11 mouse cellular contexts compared by ENCODE assay signal in the genomic region with DNA sequence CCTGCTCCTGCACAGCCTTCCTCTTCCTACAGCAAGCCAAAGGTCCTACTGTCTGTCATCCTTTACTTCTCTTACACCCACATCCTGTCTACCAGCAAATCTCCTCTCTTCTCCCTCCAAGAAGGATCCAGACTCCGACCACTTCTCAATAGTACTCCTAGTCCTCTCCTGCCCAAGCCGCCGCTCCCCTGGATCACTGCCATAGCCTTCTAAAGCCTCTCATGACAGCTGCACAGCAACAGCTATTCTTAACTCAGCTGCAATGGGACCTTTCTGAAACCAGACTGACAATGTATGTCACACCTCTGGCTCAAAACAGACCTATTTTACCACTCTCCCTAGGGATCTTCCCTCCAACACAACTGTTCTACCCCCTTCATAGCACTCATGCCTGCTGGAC. TPM values are rescaled to one million over a fixed set of nuclear protein-coding genes. Genes with fewer than 3 reads are reported as not detected.
DNase-seq lines count a peak whose midpoint lies in the region; ATAC-seq and TF ChIP-seq lines count a peak whose summit lies in the region.
"Had no signal": no experiment of that assay in that cellular context is flagged by ENCODE, and none has a peak within 500 bp of the region (broad histone marks: within the 10 kb centered on the region; RNA-seq: fewer than 3 reads in every experiment).

No protein-coding gene starts in this region.

- H3K4me1 ChIP-seq in heart, postnatal 0 days (ENCODE audit: control insufficient read depth, insufficient read depth), result peaks cover 49% of the 10 kb centered on the region

- TF ChIP-seq EP300 in heart, postnatal 0 days (IDR thresholded peaks at IDR 0.05; ENCODE audit: low read depth), result no peak

- no peaks in the 10 kb centered on the region for H3K9me3 ChIP-seq in heart, postnatal 0 days (replicated peaks; ENCODE audit: control insufficient read depth, low read length)

- no peak for TF ChIP-seq CTCF in heart, postnatal 0 days (IDR thresholded peaks at IDR 0.05; ENCODE audit: low read depth)

- H3K27me3 ChIP-seq in heart, postnatal 0 days (ENCODE audit: control insufficient read depth, insufficient read depth, low read length), result no peaks in the 10 kb centered on the region

- H3K9ac ChIP-seq in heart, postnatal 0 days (replicated peaks; ENCODE audit: low read depth, low read length), result no peak overlapping the region

- 5% methylated on average over 3 of the region's 3 CpGs for WGBS in heart, postnatal 0 days

- H3K36me3 ChIP-seq in heart, postnatal 0 days (replicated peaks; ENCODE audit: control insufficient read depth, insufficient read depth, low read length), result no peaks in the 10 kb centered on the region

- H3K27ac ChIP-seq in heart, postnatal 0 days (ENCODE audit: low read depth), result peak overlapping the region; percentile 65

- peak overlapping the region; percentile 36 for H3K4me2 ChIP-seq in heart, postnatal 0 days (ENCODE audit: low read depth, low read length)

- DNase-seq in adrenal gland, postnatal 10 days, result peak; percentile 55
- DNase-seq in adrenal gland, postnatal 4 days (ENCODE audit: low spot score in 2 of 2), result no peak
- peak; percentile 42 to 46 for DNase-seq in kidney, postnatal 25 days
- no peak for DNase-seq in kidney, adult 9 months
- DNase-seq in heart, postnatal 0 days (ENCODE audit: low spot score), result peak; percentile 92
- DNase-seq in lung, postnatal 36 days, result peak; percentile 81
- no peak for DNase-seq in spleen, postnatal 36 days (ENCODE audit: low spot score in 2 of 2)
- DNase-seq: right cerebral cortex, adult 18-20 months; thymus, postnatal 4 days had no signal

- ATAC-seq in heart, postnatal 0 days (ENCODE audit: insufficient read depth, low read depth), result peak; percentile 88
- no peak for ATAC-seq in megakaryocyte progenitor cell, adult 5-6 weeks (replicated peaks; ENCODE audit: poor library complexity)
- ATAC-seq: inflammation-experienced regulatory T-cells, adult 6 months had no signal

- H3K4me3 ChIP-seq in heart, postnatal 0 days (ENCODE audit: low read depth, low read length), result peak overlapping the region; percentile 4; the same call in 1 of the 2 replicates

RNA-seq across cellular contexts. Expression of a gene that starts 11.2 kb away (rescaled TPM):
- total RNA-seq in adrenal gland, postnatal 10 days (2021), result 10 to 100 TPM; 87.1 to 99.7 TPM
- total RNA-seq in adrenal gland, postnatal 4 days (2021), result 100 to 1,000 TPM; 104 to 114 TPM
- total RNA-seq in heart, postnatal 0 days (2014; rRNA removed; ENCODE audit: low replicate concordance), result 58.8 and 90.6 TPM in 2 replicates
- polyA plus RNA-seq in heart, postnatal 0 days (2015; fragmentation: Nextera tagmentation; extraction: Ambion mirVana), result 31.1 and 32.4 TPM in 2 replicates
- total RNA-seq in megakaryocyte progenitor cell, adult 5-6 weeks (2015), result 87.2 and 88.0 TPM in 2 replicates
- total RNA-seq in megakaryocyte progenitor cell, adult 5-6 weeks (2017), result 82.1 and 93.0 TPM in 2 replicates

Comparison
In these comparisons a context has a peak if more than half of its experiments do, and no peak if none do; other contexts are left out.
1. DNase-seq: peak in adrenal gland, postnatal 10 days (single experiment), kidney, postnatal 25 days (2 of 2), heart, postnatal 0 days (single experiment) and lung, postnatal 36 days (single experiment); none in adrenal gland, postnatal 4 days (0 of 2), kidney, adult 9 months (single experiment) and spleen, postnatal 36 days (0 of 2).